Mouse (Mus musculus): ENCODE results near the gene Traf3ip2. TPM values are rescaled to one million over a fixed set of nuclear protein-coding genes. Genes with fewer than 3 reads are reported as not detected.
A peak's percentile ranks its signal among the peaks of the same experiment; 100 is the strongest.

The Traf3ip2 gene
- polyA plus RNA-seq, 1 experiment from 2014 or later = 29.0 TPM

DNA sequence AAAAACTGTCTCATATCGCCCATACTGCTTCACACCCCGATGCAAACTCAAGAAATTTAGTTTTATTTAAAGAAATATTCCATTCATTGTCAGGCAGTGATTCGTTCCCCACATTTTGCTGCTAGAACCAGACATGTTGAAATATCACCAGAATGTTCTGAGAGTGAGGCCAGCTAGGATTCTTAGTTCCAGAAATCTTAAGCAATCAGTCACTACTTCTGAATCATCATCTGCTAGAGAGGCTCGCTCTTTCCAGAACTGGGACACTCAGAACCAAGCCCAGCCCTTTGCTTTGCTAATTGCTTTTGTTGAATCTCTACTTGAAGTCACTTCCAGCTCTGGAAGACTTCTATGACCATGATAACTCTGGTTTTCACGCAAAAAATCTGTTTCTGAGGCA lies 27.0 kb downstream of the Traf3ip2 start:
- Histone ChIP-seq H3K4me2 (no peak overlapping the region), H3K4me3 (replicated peaks) (no peak overlapping the region), H3K27ac (peak overlapping the region; percentile 62; the same call in 1 of the 2 replicates), H3K27me3 (replicated peaks) (no peaks in the 10 kb centered on the region), H3K4me1 (peaks cover 24% of the 10 kb centered on the region), H3K9ac (no peak overlapping the region), H3K36me3 (peaks cover 3% of the 10 kb centered on the region), H3K9me3 (no peaks in the 10 kb centered on the region)
- WGBS = 74% methylated on average over 5 of the region's 5 CpGs
- ATAC-seq (ENCODE audit: insufficient read depth, low FRiP score, low read depth) = no peak

GRCm38 (mm10) chr10:39640817-39641226 lies 28.1 kb downstream of the Traf3ip2 start:
- peak overlapping the region; percentile 62 for H3K27ac ChIP-seq
- peaks cover 26% of the 10 kb centered on the region for H3K4me1 ChIP-seq
- H3K27me3 ChIP-seq (replicated peaks) = no peaks in the 10 kb centered on the region
- no peak overlapping the region for H3K4me3 ChIP-seq (replicated peaks)
- 18% methylated on average over 4 of the region's 4 CpGs for WGBS
- no peak overlapping the region for H3K4me2 ChIP-seq
- H3K9ac ChIP-seq = no peak overlapping the region
- no peaks in the 10 kb centered on the region for H3K9me3 ChIP-seq
- peak; percentile 61; the same call in 1 of the 2 replicates for ATAC-seq (ENCODE audit: insufficient read depth, low FRiP score, low read depth)
- H3K36me3 ChIP-seq = peaks cover 3% of the 10 kb centered on the region

DNA sequence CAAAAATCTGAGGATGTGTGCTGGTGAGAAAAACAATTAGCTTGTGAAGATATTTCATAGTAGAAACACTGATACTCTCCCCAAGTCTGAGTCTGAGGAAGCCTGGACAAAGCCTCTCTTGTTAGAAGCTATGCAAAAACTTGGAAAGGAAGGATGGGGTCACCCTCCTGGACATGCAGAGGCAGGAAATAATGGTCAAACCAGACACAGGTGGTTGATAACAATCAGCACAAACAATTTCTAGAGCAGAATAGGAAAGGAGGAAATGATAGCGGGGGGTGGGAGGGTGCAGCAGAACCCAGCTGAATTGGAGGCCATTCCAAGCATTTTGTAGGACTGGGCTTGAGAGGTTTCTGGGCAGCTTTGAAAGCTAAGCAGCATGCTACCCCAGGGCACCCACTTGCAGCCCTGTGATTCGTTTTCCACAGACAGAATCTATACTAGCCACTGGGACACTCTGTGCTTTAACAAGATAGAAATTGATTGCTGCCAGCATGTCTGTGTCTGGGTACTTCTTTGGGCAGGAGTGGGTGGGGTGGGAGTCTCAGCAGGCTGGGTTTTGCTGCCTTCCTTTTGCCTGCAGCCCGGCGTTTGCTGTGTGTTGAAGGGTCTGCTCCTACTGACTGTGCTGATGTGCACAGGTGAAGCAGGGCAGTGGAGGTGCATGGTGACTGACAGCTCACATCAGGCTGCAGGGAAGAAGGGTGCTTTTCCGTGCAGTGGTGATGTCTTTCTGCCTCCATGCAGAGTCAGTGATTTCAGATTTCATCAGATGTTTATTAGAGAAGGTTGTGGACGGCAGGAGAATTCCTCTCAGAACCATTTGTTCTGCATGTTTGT lies 33.3 kb downstream of the Traf3ip2 start:
- Histone ChIP-seq H3K9ac (no peak overlapping the region), H3K4me2 (no peak overlapping the region)

GRCm38 (mm10) chr10:39646629-39647019 lies 33.9 kb downstream of the Traf3ip2 start:
- ATAC-seq (ENCODE audit: insufficient read depth, low FRiP score, low read depth) = 0 out of 2 replicates have a peak, but pooled peaks have one; percentile 45
- Histone ChIP-seq H3K9me3 (no peaks in the 10 kb centered on the region), H3K27me3 (replicated peaks) (no peaks in the 10 kb centered on the region), H3K36me3 (peaks cover 19% of the 10 kb centered on the region), H3K4me1 (peaks cover 16% of the 10 kb centered on the region; the same call in 1 of the 2 replicates), H3K4me3 (replicated peaks) (no peak overlapping the region), H3K27ac (peak overlapping the region; percentile 78), H3K4me2 (no peak overlapping the region), H3K9ac (no peak overlapping the region)
- 30% methylated on average over 14 of the region's 14 CpGs for WGBS

More for the DNA sequence above, 33.3 kb downstream of the Traf3ip2 start:
- Histone ChIP-seq H3K4me1 (peaks cover 20% of the 10 kb centered on the region), H3K4me3 (replicated peaks) (no peak overlapping the region), H3K9me3 (no peaks in the 10 kb centered on the region), H3K27ac (peak overlapping the region; percentile 78), H3K27me3 (replicated peaks) (no peaks in the 10 kb centered on the region), H3K36me3 (peaks cover 13% of the 10 kb centered on the region)
- 0 out of 2 replicates have a peak, but pooled peaks have one; percentile 36 for ATAC-seq (ENCODE audit: insufficient read depth, low FRiP score, low read depth)
- WGBS = 22% methylated on average over 6 of the region's 6 CpGs

DNA sequence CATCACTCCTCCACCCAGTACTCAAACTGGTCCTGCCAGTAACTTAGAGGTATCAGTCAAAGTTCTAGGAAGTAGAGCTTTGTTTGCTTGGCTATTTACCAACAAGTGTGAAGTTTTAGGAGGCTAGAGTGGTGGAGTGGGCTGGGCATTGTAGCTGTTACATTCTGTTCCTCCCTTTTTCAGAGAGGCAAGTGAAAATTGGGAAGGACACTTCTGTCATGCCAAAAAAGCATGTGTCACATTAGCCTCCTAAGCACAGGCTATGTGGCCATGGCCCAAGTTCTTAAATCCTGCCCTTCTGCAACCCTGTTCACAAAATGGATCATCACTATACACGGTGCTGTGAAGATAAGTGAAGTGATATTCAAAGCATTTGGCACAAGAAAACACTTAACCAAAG lies 34.4 kb downstream of the Traf3ip2 start:
- H3K4me3 ChIP-seq (replicated peaks) = no peak overlapping the region
- H3K36me3 ChIP-seq = peaks cover 24% of the 10 kb centered on the region
- H3K4me2 ChIP-seq = no peak overlapping the region
- no peak for ATAC-seq (ENCODE audit: insufficient read depth, low FRiP score, low read depth)
- no peak overlapping the region for H3K9ac ChIP-seq
- peaks cover 14% of the 10 kb centered on the region; the same call in 1 of the 2 replicates for H3K4me1 ChIP-seq
- no peaks in the 10 kb centered on the region for H3K27me3 ChIP-seq (replicated peaks)
- no peaks in the 10 kb centered on the region for H3K9me3 ChIP-seq
- peak overlapping the region; percentile 78 for H3K27ac ChIP-seq
- WGBS = 38% methylated on average over 1 of the region's 1 CpGs

DNA sequence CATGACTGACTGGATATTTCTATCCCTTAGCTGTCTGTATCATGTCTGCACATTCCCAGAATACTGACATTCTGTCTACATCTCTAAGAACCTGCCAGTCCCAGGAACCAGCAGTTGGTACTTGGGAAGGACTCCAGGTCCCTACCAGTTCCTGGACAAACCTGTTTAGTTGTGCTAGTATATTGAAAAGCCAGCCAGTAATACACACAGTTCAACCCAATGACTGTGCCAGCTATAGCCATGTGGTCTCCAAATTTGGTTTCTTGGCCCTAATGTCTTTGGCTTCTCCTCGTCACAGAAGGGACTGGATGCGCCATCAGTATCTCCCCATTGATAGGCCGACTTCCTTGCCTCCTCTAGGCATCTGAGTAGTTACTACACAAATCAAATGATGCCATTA lies 35.5 kb downstream of the Traf3ip2 start:
- Histone ChIP-seq H3K9me3 (no peaks in the 10 kb centered on the region), H3K27ac (no peak overlapping the region), H3K4me3 (replicated peaks) (no peak overlapping the region), H3K27me3 (replicated peaks) (no peaks in the 10 kb centered on the region), H3K4me2 (no peak overlapping the region), H3K4me1 (peaks cover 14% of the 10 kb centered on the region; the same call in 1 of the 2 replicates), H3K36me3 (peaks cover 24% of the 10 kb centered on the region), H3K9ac (no peak overlapping the region)
- 91% methylated on average over 3 of the region's 3 CpGs for WGBS
- ATAC-seq (ENCODE audit: insufficient read depth, low FRiP score, low read depth) = no peak

DNA sequence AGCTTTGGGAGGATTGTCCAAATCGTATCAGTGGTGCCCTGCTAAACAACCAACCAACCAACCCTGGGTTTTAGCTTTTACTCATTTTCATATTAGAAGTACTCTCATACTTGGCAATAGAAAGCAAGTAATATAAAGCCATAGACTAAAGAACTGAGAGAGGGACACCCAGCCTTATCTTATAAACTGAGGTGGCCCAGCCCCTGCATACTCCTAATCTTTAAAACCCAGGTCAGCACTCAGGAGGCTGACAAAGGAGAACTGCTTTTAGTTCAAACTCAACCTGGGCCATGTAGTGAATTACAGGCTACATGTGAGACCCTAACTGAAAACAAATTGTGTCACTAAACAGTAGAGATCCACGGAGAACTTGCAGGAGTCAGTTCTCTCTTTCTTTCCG lies 36.8 kb downstream of the Traf3ip2 start:
- 93% methylated on average over 3 of the region's 3 CpGs for WGBS
- H3K9ac ChIP-seq = no peak overlapping the region
- no peak overlapping the region for H3K4me3 ChIP-seq (replicated peaks)
- H3K4me1 ChIP-seq = peaks cover 18% of the 10 kb centered on the region; the same call in 1 of the 2 replicates
- peaks cover 24% of the 10 kb centered on the region for H3K36me3 ChIP-seq
- H3K27ac ChIP-seq = no peak overlapping the region
- no peak overlapping the region for H3K4me2 ChIP-seq
- no peaks in the 10 kb centered on the region for H3K27me3 ChIP-seq (replicated peaks)
- ATAC-seq (ENCODE audit: insufficient read depth, low FRiP score, low read depth) = no peak
- H3K9me3 ChIP-seq = no peaks in the 10 kb centered on the region

DNA sequence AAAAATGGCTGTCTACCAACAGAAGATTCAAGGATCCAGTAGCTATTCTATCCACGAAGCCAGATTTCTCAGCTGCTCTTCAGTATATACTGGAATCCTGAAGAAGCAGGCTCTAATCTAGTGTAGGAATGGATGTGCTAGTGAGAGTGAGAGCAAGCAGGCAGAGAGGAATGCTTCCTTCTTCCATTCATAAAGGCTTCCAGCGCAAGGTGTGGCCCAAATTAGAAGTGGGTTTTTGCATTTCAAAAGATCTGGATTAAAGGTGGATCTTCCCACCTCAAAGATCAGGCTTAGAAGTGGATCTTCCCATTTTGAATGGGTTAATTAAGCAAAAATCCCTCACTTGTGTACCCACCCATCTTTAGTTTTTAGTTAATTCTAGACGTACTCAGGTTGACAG lies 37.6 kb downstream of the Traf3ip2 start:
- H3K4me1 ChIP-seq = peaks cover 18% of the 10 kb centered on the region; the same call in 1 of the 2 replicates
- no peak overlapping the region for H3K27ac ChIP-seq
- H3K9me3 ChIP-seq = no peaks in the 10 kb centered on the region
- H3K36me3 ChIP-seq = peaks cover 24% of the 10 kb centered on the region
- no peak for ATAC-seq (ENCODE audit: insufficient read depth, low FRiP score, low read depth)
- H3K9ac ChIP-seq = no peak overlapping the region
- H3K4me2 ChIP-seq = no peak overlapping the region
- 91% methylated on average over 3 of the region's 3 CpGs for WGBS
- no peak overlapping the region for H3K4me3 ChIP-seq (replicated peaks)
- no peaks in the 10 kb centered on the region for H3K27me3 ChIP-seq (replicated peaks)

DNA sequence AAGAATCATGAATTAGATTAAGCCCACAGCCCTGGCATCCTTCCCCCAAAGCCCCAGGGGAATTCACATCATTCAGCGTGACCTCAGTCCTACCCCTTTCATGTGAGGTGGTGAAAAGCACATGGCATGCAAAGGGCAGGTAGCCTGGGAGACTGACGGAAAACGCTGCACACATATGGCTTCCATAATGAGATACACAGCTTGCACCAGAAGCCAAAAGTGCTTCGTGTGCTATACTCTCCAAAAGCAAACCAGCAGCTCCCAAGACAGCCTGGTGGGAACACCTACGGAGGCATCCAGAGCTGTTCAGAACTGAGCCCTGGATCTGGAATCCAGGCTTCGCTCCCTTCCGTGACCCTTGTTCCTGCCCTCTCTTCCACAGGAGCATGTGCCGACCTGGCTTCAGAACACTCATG lies 41.3 kb downstream of the Traf3ip2 start:
- Histone ChIP-seq H3K9me3 (no peaks in the 10 kb centered on the region), H3K4me3 (replicated peaks) (no peak overlapping the region), H3K4me2 (no peak overlapping the region), H3K27me3 (replicated peaks) (no peaks in the 10 kb centered on the region), H3K4me1 (peaks cover 8% of the 10 kb centered on the region), H3K27ac (no peak overlapping the region), H3K36me3 (peaks cover 16% of the 10 kb centered on the region), H3K9ac (no peak overlapping the region)
- ATAC-seq (ENCODE audit: insufficient read depth, low FRiP score, low read depth) = no peak
- WGBS = 54% methylated on average over 8 of the region's 8 CpGs

GRCm38 (mm10) chr10:39658901-39659410 lies 46.2 kb downstream of the Traf3ip2 start:
- Histone ChIP-seq H3K27me3 (replicated peaks) (no peaks in the 10 kb centered on the region), H3K27ac (peak overlapping the region; percentile 91), H3K4me2 (peak overlapping the region; percentile 39), H3K4me1 (peaks cover 30% of the 10 kb centered on the region), H3K36me3 (no peaks in the 10 kb centered on the region), H3K4me3 (replicated peaks) (no peak overlapping the region), H3K9me3 (no peaks in the 10 kb centered on the region), H3K9ac (no peak overlapping the region)
- 21% methylated on average over 5 of the region's 5 CpGs for WGBS
- no peak for ATAC-seq (ENCODE audit: insufficient read depth, low FRiP score, low read depth)

DNA sequence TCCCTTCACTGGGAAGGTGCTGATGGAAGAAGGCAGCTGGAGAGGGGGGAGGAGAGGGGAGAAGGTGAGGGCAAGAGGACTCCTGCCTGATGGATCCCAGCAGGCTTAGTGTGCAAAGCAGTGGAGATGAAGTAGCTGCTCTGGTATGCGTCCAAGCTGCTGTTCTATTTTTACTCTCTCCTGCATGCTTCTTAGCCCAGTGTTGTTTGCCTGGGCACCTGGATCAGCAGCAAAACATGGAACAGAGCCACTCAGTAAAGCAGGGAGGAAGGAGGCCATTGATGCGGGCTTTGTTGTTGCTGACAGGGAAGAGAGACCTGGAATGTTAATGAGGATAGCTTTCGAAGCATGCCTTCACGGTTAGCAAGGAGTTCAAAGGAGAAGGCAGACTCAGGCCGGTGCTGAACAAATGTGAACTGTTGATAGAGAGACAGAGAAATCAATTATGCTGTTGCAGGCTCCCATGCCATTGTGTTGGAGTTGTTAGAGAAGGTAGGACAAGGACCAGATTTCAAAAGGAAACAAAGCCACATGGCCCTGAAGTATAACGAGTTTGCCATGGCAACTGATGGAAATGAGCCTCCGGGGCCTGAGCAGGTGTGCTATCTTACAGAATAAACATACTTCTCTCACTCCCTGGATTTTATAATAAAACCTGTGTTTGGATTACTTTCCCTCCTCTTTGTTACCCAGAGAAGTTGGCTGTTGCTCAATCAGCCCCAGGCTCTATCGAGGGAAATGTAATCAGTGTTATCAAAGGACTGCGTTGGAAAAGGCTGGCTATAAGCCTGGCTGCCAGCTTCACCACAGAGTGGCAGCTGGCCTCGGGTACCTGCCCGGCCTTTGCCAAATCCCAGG lies 46.9 kb downstream of the Traf3ip2 start:
- no peaks in the 10 kb centered on the region for H3K27me3 ChIP-seq (replicated peaks)
- ATAC-seq (ENCODE audit: insufficient read depth, low FRiP score, low read depth) = peak; percentile 92
- 10% methylated on average over 11 of the region's 11 CpGs for WGBS
- H3K4me1 ChIP-seq = peaks cover 27% of the 10 kb centered on the region
- H3K9ac ChIP-seq = no peak overlapping the region
- no peaks in the 10 kb centered on the region for H3K36me3 ChIP-seq
- peak overlapping the region; percentile 91 for H3K27ac ChIP-seq
- H3K4me2 ChIP-seq = peak overlapping the region; percentile 39
- no peaks in the 10 kb centered on the region for H3K9me3 ChIP-seq
- no peak overlapping the region for H3K4me3 ChIP-seq (replicated peaks)
